Mouse (Mus musculus): ENCODE results near the gene Zdhhc20.
"Not testable (repeated sequence)": the region's sequence is repeated elsewhere in the genome, so short reads cannot be mapped to it uniquely, and the experiment has no call there.

The Zdhhc20 gene

DNA sequence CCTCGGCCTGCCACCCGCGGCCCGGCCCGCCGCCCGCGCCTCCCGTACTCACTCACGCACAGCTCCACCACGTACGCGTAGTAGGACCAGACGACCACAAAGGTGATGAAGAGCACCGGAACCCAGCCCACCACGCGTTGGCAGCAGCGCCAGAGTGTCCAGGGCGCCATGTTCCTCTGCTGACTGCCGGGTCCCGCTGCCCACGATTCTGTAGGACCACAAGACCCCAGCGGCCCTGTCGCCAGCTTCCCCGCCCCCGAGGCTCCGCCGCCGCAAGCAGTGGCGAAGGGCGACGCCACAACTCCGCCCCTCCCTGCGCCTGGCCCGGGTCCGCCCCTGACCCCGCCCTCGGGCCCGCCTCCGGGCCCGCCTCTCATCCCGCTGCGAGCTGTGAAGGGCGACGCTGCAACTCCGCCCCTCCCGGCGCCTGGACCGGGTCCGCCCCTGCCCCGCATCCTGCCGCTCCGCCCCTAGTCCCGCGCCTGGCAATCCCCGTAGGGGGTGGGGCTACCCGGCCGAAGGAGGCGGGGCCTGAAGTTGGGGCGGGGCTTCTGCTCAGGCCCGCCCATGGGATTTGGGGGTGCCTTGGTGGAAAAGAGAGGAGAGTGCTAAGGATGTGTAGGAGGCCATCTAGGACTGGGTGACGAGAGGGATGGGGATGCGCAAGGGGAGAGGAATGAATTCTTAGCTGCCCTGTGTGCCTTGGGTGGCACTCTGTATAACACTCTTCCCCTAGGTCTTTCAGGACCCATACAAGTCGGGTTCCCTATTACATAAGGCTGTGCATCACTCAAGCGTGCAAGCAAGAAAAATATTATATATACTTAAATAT is at the start of gene Zdhhc20:
Gene Zdhhc20 (minus strand): TSS at position 266 of the 832 bp plus-strand sequence.
- peak; percentile 97 for DNase-seq (ENCODE audit: low spot score)

DNA sequence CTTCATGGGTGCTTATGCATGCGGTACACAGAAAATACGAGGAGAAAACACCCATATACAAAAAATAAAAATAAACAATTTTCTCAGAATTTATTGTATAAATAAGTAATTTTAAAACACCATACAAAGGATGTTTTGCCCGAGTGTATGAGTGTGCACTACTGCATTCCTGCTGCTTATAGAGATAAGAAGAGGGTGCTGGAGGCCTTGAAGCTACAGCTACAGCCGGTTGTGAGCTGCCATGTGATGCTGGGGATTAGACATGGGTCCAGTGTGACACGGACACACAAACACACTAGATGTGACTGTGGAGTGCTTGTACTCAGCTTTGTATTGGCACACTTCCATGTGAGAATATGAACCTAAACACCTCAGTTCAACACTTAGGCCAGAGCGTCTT is 47.2 kb upstream of the Zdhhc20 start:
- no peak for DNase-seq (ENCODE audit: low spot score)

DNA sequence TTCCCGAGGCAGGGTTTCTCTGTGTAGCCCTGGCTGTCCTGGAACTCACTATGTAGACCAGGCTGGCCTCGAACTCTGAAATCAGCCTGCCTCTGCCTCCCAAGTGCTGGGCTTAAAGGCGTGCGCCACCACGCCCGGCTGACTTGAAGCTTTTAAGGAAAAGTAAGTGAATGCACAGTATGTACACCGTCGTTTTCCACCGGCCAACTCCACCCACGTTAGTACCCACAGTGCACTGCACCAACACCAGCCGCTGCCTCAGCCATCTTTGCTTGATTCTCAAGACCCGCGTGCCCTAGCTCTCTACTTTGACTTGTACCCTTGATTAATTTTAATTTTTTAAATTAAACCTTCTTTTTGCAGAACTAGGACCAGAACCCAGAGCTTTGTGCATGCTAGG is 44.6 kb upstream of the Zdhhc20 start:
- no peak for DNase-seq (ENCODE audit: low spot score)

- no peak for DNase-seq (ENCODE audit: low spot score)
Observed at GRCm38 (mm10) chr14:57933608-57934007, 43.5 kb upstream of the Zdhhc20 start.

DNA sequence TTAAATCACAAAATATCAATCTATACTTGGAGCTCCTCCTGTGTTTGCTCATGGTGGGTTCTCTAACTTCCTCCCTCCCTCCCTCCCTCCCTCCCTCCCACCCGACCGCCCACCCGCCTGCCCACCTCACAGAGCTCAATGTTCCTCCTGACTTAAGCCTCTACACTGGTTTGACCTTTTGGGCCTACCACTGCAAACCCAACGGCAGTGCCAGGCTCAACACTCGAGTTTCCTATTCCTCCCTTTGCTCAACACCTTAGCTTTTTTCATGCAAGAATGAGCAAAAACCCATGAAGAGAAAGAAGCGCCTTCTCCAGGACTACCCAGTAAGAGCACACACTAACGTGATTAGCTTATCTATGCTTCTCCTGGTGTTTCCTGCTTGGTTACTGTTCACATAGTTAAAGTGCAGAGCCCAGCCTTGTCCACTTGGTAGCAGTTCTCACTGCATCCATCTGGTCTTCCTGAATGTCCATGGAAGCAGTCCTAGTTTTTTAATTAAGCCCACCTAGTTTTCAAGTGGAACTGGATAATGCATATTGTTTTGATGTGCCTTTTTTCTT is 42.9 kb upstream of the Zdhhc20 start:
- no peak for DNase-seq (ENCODE audit: low spot score)

GRCm38 (mm10) chr14:57921428-57922131 is 31.5 kb upstream of the Zdhhc20 start:
- no peak for DNase-seq (ENCODE audit: low spot score)

GRCm38 (mm10) chr14:57920568-57921310 is 30.7 kb upstream of the Zdhhc20 start:
- DNase-seq (ENCODE audit: low spot score) = no peak

GRCm38 (mm10) chr14:57919148-57919875 is 29.2 kb upstream of the Zdhhc20 start:
- DNase-seq (ENCODE audit: low spot score) = no peak

DNA sequence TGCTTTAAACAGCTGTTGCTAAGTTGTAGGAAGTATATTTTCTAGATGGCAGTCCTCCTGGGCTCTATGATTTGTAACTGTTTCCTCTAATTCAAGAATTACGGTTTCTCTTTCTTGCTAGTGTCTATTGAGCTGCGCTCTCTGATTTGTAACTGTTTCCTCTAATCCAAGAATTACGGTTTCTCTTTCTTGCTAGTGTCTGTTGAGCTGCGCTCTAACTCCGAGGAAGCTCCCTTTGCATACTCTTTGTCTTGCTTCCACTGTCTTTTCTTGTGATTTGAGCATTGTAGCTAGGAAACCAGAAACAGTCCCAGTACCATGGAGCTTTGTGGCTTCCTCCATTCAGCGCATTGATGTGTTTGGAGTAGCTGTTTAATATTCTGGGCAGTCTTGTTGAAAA is 25.3 kb upstream of the Zdhhc20 start:
- no peak for DNase-seq (ENCODE audit: low spot score)

- DNase-seq (ENCODE audit: low spot score) = not testable (repeated sequence)
Observed at GRCm38 (mm10) chr14:57912211-57913007, 22.3 kb upstream of the Zdhhc20 start.

DNA sequence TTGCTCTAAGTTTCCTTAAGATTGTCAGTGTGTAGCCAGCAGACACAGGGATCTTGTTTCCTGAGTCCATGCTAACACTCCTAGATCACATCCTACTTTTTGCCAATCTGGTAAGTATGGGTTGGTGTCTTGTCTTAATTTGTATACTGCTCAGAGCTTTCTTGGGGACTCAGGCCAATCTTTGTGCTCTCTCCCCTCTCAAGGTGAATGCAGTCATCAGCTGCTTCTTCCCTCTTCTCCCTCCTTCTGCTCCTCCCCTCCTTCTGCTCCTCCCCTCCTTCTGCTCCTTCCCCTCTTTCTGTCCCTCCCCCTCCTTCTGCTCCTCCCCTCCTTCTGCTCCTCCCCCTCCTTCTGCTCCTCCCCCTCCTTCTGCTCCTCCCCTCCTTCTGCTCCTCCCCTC is 21.7 kb upstream of the Zdhhc20 start:
- not testable (repeated sequence) for DNase-seq (ENCODE audit: low spot score)

DNA sequence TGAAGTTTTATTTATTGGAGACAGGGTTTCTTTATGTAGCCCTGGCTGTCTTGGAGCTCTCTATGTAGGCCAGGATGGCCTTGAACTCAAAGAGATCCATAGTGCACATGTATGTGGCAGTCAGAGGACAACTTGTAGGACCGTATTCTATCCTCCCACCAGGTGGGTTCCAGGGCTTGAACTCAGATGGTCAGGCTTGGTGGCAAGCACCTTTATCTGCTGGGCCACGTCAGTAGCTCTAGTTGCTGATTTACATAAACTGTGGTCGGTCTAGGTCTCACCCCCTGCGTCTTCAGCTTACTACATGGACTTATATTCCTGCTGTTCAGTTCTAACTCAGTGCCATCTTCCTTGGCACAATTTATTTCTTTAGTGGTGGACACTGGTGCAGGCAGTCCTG is 21.2 kb upstream of the Zdhhc20 start:
- DNase-seq (ENCODE audit: low spot score) = no peak

- DNase-seq (ENCODE audit: low spot score) = peak; percentile 92
Observed at GRCm38 (mm10) chr14:57910501-57911068, 20.5 kb upstream of the Zdhhc20 start.

DNA sequence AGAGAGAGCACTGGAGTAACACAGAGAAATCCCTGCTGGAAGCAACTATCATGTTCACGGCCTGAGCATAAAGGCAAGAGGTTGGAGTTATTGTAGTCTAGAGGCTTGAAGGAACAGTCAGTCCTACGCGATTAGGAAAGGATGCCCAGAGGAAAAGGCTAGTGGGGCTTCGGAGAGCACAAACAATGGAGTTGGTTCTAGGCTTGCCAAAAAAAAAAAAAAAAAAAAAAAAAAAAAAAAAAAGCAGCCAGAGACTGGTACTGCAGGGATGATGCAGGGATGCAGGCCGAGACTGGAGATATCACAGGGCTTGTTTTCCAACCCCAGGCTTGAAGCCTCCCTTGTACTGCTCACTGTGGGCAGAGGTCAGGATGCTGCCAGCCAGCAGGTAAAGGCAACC is 19.2 kb upstream of the Zdhhc20 start:
- DNase-seq (ENCODE audit: low spot score) = no peak

DNA sequence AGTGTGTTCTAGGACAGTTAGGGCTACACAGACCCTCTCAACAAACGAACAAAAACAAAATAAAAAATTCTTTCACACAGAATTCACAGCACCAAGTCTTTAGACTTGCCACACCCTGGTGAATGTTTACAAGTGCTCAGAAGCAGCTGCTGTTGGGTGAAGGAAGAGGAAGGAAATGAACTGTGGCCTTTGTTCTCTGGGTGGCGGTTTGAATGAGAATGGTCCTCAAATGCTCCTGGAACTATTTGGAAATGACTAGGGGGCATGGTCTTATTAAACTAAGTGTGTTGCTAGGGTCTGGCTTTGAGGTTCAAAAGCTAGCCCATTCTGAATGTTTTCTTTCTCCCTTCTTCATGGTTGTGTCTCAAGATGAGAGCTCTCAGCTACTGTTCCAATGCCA is 18.4 kb upstream of the Zdhhc20 start:
- DNase-seq (ENCODE audit: low spot score) = no peak

DNA sequence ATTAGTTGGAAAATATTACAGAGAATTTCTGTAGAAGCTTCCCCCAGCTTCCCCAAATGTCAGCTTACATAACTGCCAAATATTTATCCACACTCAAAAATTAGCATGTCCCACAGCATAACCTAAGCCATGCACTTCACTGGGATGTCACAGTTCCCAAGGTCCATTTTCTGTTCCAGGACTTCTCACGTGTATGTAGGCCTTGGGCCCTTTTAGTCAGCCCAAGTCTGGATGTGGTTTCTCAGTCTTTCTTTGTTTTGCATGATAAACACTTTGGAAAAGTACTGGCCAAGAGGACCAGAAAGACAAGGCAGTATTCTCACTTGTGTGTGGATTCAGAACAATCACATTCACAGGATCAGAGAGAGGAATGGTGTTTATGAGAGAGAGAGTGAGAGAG is 11.9 kb upstream of the Zdhhc20 start:
- DNase-seq (ENCODE audit: low spot score) = no peak

DNA sequence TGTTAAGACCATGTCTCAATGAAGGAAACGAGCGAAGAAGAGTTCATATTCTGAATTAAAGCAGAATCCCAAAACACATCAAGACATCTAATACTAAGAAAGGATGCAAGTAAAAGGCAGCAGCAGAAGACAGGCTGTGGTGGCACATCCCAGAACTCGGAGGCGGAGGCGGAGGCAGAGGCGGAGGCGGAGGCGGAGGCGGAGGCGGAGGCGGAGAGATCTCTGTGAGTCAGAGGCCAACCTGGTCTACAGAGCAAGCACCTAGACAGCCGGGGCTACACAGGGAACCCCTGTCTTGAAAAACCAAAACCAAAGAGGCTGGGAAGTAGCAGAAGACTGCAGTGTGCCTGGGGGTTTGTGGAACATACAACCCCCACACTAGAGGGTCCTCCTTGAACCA is 6.8 kb upstream of the Zdhhc20 start:
- no peak for DNase-seq (ENCODE audit: low spot score)

GRCm38 (mm10) chr14:57896088-57896871 is 6.2 kb upstream of the Zdhhc20 start:
- DNase-seq (ENCODE audit: low spot score) = not testable (repeated sequence)

- DNase-seq (ENCODE audit: low spot score) = no peak
Observed at GRCm38 (mm10) chr14:57894346-57894745, 4.3 kb upstream of the Zdhhc20 start.

DNA sequence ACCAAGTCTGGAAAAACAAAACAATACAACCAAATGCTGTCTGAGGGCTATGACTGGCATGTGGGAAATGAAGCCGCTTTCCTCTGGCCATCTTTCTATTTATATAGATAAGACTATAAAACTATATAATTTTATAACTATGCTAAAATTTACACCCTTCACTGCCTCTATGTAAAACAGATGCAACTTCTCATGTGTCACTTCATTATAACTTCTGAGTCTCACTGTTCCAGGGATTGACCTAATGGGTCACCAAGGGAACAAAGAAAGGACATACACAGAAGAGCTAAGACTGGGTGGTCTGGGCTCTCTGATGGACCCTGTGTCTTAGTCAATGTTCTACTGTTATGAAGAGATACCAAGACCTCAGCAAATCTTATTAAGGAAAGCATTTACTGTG is 2.9 kb upstream of the Zdhhc20 start:
- DNase-seq (ENCODE audit: low spot score) = no peak
